Mouse (Mus musculus) spleen, postnatal 4 days (tissue): ENCODE results near the gene Cd9.

Experiments
- DNase-seq, 2 experiments: peaks; one replicate each; pipeline ENCODE4 v3.0.0; 2022; ENCODE audit warnings: low spot score in 2 of 2

Gene Cd9

DNA sequence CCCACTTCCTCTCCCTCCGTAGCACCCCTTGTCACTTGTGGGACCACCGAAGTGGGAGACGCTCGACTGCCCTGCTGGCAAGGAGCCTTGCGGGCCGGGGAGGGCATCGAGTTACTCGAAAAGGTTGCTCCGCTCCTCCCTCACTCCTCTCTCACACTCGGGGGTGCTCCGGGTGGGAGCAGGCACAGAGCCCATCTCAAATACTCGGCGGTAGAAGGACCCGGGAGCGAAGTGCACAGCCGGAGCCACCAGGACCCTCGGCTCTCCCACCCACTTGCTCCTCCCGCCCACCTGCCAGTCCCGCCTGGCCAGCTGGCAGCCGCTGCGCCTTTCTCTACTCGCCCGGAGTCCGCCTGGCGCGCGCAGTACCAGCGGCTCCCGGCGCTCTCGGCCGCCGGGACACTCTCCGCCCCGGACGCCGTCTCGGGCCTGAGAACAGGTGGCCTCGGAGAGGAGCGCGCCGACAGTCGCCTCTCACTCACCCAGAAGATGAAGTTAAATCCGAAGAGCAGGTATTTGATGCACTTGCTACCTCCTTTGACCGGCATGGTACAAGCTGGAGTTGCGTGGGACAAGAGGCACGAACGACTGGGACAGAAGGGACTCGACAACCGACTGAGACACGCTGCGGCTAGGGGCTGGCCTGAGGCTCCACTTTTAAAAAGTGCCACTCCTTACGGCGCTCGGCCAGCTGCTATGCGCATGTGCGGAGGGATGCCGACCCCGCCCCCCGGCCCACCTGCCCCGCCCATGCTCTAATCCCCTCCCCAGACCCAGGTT, at the start of gene Cd9:
Cd9 (minus strand) TSS at position 700 of the 780 bp plus-strand sequence.
- DNase-seq = peak; percentile 52 to 78

DNA sequence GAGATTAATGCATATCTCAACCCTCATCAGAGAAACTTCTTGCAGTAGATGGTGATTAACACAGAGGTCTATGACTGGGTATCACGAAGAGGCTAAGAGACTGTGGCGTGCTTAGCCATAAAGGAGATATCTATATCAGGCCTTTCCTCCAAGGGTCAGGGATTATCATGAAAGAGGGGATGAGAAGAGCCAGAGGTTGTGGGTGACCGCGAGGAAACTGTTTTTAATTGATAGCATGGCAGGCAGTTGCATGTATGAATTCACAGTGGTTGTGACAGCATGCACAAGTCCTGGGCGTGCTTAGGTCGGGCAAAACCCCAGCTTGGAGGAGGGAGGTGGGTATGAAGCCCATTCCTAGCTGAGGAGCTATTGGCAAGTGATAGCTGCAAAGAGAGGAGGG, 46.7 kb upstream of the Cd9 start:
- no peak for DNase-seq

DNA sequence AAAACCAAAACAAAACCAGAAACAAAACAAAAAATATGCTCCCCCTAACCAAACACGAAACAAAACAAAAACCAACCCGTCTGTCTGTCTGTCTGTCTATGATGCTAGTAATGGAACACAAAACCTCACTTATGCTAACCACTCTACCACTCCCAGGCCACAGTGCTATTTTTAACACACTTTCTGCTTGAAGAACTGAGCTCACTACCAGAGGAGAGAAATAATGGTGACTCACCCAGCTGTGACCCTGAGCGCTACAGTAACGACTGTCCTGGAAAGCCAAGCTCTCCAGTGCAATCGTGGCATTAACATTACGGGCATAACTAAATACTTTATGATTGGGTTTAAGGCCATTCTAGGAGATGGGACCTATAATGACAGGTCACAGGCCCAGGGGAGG, 46.2 kb upstream of the Cd9 start:
- DNase-seq = no peak

DNA sequence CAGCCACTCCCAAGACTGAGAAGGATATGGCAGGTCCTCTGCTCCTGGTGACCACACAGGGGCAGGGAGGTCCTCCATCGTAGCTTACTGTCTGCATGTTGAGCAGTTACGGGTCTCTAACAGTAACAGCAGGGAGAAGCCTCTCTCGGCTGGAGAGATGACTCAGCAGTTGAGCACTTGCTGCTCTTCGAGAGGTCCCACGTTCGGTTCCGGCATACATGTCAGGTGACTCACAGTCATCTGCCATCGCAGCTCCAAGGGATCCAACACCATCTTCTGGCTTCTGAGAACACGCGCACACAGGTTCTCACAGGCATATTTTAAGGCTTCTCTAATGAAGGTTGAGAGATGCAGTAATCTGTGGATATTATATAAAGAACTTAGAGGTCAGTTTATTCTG, 45.6 kb upstream of the Cd9 start:
- DNase-seq = no peak

DNA sequence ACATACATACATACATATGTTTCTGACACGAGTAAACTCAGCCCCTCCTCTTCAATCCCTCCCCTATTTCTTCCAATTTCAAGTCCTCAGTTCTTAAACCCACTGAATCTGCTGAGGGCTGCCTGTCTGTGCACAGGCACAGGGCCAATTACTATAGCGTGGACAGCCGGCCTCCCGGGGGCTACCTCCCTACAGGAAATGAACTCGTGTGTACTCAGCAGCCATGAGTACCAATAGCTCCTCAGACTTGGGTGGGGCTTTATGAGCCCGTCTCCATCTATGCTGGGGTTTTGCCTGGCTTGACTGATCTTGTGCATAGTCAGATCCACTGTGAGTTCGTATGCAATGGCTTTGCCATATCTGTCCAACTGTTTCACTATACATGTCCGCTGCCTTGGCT, 44.8 kb upstream of the Cd9 start:
- DNase-seq = no peak

DNA sequence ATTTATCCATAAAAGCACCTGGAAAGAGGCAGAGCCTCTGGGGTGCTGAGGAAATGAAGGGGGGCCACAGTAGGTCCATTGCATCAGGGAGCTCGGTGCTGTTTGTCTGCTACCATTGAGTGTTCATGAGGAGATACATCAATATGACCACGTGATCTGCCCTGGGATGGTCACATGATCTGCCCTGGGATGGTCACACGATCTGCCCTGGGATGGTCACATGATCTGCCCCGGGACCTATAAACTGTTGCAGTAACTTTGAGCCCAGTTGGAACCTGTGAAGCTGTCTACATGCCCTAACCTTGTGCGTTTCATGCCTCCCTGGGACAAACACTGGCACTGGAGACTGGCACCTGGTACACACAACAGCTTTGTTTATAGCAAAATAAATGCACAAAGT, 43.9 kb upstream of the Cd9 start:
- DNase-seq = no peak

DNA sequence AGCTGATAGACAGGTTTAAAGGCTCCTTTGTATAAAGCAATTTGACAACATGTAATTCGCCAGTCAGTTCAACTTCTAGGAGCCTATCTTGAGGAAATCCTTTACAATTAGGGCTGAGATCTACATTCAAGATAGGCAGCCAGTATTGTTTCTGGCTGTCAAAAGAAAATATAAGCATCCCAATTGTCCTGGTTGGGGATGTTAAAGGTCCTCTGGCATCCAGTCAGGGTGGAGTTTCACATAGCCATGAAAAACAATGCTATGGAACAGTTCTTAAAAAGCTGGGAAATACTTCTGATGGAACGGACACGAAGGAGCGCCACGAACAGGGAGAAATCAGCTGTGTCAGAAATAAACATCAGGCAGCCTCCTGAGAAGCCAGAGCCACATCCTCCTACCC, 40.4 kb upstream of the Cd9 start:
- no peak for DNase-seq

DNA sequence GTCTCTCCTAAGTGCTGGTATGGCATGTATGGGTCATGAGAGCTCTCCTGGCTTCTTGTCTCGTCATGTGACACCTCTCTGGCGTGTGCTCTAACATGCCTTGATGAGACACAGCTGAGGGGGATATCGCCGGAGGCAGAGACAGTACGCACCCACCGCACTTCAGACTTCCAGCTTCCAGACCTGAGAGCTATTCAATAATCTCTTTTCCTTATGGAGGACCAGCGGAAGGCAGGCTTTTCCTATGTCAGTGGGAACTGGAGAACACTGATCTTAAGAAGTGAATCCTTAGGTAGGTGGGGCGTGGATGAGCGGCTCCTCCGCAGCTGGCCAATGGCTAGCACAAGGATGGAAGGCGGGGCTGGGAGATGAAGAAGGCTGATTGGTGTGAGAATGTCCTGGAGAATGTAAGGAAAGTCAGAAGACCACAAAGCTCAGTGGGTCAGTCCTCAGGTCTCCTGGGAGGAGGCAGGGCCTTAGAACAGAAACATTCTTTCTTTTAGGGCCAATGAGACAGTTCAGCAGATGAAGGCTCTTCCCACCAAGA, 38.6 kb upstream of the Cd9 start:
- no peak for DNase-seq

DNA sequence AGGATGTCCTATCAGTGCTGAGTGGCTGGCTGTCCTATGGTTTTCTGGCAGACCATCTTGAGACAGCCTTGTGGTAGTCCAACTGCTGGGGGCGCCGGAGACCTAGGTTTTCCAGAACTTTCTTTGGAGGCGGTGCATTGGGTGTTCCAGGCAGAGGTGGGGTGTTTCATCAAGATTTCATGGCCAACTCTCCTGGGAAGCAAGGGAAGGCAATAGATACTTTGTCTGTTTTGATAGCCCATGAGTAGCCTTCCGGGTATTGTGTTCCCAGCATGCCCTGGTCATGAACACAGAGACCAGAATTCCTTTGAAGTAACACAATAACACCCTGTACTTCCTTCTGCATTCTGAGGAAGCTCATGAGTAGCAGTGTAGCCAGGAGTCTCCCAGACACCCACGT, 34.9 kb upstream of the Cd9 start:
- DNase-seq = no peak

DNA sequence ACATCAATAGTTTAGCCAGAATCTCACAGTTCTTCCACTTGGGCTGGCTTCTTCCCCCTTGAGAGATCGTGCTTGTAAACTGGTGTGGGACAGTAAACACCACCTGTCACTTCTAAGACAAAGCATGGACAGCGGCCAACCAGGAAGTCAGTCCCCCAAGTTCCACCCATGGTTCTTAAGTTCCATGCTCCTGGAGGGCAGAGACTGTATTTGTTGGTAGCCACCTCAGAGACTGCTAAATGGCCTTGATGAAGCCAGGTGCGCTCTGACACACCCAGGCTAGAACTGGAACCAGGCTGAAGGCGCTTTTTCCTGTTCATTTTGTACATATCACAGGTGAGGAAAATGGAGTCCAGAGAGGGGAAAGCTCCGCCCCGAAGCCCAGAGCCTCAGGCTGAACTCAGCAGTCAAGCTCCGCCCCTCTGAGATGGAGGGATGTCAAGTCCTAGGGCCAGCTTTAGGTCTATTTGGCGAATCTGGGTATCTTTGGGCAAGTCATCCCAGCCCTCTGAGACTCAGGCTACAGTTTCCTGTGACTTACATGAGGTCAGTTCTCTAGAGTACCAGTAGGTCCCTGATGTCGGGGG, 34.1 kb upstream of the Cd9 start:
- DNase-seq = no peak

DNA sequence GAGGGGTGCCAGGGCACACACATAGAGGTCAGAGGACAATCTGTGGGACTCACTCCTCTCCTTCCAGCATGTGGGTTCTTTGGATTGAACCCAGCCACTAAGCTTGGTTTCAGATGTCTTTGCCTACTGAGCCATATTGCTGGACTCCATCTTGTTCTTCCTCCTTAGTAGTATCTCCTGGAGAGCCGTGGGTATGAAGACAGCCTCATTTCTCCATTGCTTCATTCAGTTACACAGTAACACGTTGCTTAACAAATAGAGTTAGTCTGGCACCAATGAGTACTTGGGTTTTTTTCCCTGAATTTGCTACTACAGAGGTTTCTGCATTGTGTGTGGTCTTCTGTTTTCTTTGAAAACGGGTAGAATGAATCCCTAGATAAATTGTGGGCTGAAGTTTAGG, 31.5 kb upstream of the Cd9 start:
- no peak for DNase-seq

DNA sequence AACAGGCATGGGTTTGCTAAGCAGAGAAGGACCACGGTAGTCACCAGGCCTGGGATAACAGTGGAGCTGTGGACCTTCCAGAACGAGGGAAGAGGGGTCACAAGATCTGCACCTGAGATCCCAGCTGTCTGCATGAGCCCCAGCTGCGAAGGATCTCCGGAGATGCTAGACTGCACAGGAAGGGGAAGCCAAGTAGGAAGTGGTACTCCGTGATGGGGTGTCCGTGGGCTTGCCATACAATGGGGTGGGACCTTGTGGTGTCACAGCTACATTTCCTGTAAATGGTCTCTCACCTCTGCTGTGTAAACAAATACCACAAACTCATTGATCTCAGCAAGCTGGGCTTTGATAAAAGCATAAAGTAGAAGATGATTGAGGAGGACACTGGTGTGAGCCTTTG, 29.4 kb upstream of the Cd9 start:
- no peak for DNase-seq

DNA sequence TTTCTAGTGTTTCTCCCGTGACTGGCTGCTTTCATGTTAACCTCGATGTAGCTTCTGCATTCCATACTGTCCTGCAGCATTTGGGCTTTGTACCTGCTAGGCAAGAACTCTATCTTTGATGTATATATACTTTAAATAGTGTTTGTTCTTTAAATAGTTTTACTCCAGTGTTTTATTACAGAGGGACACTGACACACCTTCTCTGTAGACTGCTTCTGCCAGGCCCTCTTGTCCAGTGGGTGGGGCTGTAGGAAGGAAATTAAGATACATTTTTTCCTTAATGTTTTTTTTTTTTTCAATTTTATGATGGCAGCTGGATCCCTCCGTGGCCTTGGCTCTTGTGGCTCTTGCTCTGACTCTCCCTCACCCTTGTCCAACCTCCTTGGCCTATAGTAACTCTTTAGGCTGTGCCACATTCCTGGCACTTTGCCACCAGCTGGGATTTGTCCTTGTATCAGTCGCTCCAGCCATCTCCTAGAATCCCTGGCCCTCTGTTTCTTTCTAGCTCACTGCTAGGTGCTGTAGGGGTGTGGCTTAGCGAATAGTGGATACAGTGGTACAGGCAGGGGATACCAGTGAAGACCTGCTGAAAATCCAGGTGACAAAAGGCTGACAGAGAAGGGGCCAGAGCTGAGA, 27.1 kb upstream of the Cd9 start:
- DNase-seq = no peak

DNA sequence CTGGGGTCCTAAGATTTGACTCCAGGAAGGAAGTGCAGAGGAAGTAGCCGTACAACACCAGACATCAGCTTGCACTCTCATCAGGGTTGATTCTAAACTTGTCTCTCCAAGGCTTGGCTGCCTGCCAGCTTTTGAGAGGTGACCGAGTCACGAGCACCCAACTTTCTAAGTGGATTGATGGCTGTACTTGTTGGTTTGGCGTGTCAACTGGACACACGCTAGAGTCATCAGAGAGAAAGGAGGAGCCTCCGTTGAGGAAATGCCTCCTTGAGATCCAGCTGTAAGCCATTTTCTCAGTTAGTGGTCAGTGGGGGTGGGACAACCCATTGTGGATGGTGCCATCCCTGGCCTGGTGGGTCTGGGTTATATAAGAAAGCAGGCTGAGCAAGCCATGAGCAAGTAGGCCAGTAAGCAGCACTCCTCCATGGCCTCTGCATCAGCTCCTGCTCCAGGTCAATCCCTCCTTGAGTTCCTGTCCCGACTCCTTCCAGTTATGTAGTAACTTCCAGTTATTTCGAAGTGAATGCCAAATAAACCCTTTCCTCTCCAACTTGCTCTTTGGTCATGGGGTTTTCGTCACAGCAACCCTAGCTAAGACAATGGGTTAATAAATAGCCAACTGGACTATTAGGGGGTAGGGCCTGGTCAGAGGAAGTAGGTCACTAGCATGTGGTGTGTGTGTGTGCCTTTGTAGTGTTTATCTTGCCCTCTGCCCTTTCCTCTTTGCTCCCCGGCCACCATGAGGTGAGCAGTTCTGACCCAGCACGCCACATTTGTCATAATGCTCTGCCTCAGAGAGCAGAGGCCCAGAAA, 21.1 kb upstream of the Cd9 start:
- no peak for DNase-seq

DNA sequence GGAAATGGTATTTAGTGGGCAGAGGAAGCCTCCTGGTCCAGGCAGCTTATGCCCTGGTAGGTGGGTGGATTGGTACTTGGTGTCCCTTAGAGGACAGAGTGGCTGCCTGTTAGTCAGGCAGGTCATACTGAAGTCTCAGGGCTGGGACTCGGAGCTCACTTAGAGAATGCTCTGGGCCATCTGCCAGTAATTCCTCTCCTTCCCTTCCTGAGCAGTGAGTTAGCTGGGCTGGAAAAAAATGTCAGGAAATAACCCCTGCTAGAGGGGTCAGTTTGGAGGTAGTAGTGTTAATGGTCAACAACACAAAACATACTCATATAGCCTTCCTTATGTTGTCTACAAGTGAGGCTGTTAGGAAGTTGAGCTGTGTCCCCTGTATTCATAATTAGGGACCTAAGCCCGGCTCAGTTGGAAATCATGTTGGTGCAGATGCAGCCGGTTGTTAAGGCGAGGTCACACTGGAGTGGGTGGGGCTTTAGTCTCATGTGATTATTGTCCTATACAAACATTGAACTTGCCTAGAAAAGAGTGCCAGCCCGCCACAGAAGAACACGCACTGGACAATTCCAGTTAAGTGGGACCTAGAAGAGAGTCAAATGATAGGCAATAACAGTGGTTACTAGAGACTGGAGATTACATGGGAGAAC, 18.5 kb upstream of the Cd9 start:
- DNase-seq = no peak

DNA sequence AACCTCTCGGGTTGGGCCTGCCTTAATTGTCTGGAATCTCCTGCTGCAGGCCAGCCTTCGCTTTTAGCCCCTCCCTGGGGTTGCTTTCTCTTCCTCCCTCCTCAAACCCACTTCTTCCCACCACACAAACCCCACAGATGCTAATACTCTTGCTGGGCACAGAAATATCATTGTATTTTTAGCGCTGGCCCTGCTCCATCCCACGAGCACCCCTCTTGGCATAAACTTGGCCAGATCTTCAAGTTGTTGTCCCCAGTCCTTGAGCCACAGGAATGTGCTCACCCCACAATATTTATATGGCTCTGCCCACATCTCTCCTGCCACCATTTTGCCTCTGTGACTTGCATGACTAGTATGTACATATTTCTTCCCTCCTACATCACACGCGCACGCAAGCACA, 16.6 kb upstream of the Cd9 start:
- no peak for DNase-seq

DNA sequence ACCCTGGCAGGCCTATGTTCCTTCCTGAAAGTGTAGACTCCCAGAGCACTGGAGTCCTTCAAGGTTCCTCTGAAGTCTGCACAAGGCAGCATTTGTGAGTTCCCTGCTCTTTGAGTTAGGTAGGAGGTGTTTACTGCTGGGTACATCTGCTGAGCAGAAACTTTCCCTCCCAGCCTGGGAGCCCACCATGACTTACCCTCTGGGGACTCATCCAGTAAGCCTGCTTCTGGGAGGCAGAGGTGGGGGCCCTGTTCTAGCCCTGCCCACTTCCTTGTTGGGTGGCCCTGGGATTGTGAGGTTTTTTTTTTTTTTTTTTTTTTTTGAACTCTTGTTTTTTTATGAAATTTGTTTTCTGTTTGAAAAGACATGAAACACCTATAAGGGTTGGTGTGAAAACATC, 16.1 kb upstream of the Cd9 start:
- no peak for DNase-seq

DNA sequence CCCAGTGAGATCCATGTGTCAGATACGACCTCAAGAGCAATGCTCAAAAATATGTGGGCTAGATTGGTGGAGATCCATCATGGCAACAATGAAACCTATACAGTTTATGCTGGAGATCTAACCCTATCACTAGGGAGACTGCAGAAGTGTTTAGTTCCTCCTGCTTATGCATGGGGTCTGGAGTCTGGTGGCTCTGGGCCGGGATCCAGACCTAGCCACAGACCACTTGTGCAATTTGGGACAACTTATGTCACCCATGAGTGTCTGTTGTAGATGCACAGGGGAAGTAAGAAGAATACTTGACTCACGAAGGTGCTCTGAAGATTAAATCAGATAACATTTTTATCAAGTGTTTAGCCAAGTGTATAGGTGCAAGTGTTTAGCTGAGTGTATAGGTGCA, 15.2 kb upstream of the Cd9 start:
- DNase-seq = no peak

DNA sequence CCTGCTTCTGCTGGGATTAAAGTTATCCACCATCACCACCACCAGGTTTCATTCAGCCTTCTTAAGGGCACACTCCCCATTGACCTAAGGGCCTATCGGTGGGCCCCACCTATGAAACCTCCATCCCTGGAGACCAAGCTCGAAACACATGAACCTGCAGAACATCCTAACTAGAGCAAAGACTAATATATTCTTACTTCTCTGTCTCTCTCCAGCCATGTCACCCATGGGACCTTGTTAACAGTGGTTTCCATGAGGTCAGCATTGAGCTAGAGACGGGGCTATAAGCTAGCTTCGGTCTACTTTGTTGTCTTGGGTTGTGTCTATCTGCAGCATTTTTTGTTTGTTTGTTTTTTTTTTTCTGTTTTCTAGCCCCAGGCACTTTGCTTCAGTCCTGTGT, 11.8 kb upstream of the Cd9 start:
- no peak for DNase-seq

DNA sequence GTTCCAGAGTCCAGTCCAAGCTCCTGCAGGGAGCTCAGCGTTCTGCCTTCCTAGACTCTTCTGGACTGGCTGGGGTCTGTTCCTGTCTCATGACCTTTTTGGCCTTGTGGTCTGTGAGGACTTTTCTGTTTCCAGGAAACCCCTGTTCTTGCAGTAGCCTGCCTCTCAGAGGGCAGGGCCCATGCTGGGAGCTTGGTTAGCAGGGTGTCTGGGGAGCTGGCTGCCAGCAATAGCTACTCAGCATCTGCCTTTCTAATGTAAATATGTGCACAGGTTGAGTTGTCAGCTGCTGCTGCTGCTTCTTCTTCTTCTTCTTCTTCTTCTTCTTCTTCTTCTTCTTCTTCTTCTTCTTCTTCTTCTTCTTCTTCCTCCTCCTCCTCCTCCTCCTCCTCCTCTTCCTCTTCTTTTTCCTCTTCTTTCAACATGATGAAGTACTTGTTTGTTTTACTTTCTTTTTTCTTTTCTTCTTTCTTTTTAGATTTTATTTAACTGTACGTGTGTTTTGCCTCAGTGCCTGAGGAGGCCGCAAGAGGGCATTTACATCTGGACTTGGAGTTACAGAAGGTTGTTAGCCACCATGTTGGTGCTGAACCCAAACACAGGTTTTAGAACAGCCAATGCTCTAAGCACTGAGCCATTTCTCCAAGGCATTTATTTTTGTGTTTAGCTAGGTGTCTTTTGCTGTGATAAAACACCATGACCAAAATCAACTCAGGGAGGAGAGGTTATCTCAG, 10.2 kb upstream of the Cd9 start:
- DNase-seq = no peak

DNA sequence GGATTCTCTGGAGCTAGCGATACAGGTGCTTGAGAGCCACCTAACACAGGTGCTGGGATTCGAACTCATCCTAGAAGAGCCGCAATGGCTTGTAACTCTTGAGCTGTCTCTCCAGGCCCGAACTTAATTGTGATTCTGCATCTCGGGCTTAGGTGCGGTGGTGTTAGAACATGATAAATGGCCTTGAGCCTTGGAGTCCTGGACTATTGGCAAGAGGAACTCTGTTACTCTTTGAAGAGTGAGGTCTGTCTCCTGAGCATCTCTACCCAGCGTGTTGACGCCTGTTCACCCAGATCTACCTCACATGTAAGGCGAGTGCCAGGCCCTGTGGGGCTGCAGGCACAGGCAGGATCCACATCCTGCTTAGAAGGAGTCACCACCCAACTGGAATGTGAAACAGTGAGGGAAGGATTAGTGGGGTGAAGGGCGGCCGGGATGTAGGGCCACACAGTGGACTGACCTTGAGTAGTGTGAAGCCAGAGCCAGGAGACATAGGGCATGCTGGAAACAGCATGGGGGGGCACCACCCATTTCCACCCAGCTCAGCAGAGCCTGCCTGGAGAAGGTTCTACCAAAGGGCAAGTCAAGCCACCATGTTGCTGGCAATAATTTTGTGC, 8.7 kb upstream of the Cd9 start:
- DNase-seq = no peak
